Mouse (Mus musculus): ENCODE measurements around the gene Zfp618.

- no peak for TF ChIP-seq CTCF (IDR thresholded peaks at IDR 0.05; ENCODE audit: borderline replicate concordance, insufficient read depth, low read length)
- no peak for TF ChIP-seq POLR2A (IDR thresholded peaks at IDR 0.05; ENCODE audit: low read depth, low read length)
These were observed 140.3 kb downstream of the Zfp618 start for GRCm38 (mm10) chr4:63105651-63106050.

Data from embryonic fibroblast, embryonic 13.5 days (primary cell).